Mouse (Mus musculus): ENCODE data around the gene Chn2.

GRCm38 (mm10) chr6:54118395-54118794 lies 79.0 kb downstream of the Chn2 start:
- no peak for TF ChIP-seq TCF12 (IDR thresholded peaks at IDR 0.05; ENCODE audit: low read depth, low read length)
- no peak for TF ChIP-seq ZNF384 (IDR thresholded peaks at IDR 0.05; ENCODE audit: low read depth, low read length)
- TF ChIP-seq KAT2A (conservative IDR thresholded peaks at IDR 0.05; ENCODE audit: low read depth, low read length), result no peak
- no peak for TF ChIP-seq ZC3H11A (IDR thresholded peaks at IDR 0.05; ENCODE audit: low read depth, low read length)
- TF ChIP-seq POLR2A (IDR thresholded peaks at IDR 0.05; ENCODE audit: control insufficient read depth in 1 of 2, insufficient read depth in 1 of 2, low read depth in 1 of 2, low read length in 2 of 2, poor library complexity in 1 of 2), result no peak
- no peak for TF ChIP-seq EP300 (IDR thresholded peaks at IDR 0.05; ENCODE audit: low read depth in 1 of 2, low read length in 2 of 2)
- TF ChIP-seq MAX (IDR thresholded peaks at IDR 0.05; ENCODE audit: low read length), result no peak
- TF ChIP-seq SMC3 (IDR thresholded peaks at IDR 0.05; ENCODE audit: low read depth, low read length), result no peak
- TF ChIP-seq CHD2 (IDR thresholded peaks at IDR 0.05; ENCODE audit: low read length), result no peak
- no peak for TF ChIP-seq ETS1 (IDR thresholded peaks at IDR 0.05; ENCODE audit: low read depth, low read length)
- no peak for TF ChIP-seq CTCF (IDR thresholded peaks at IDR 0.05 in 2 of 3, conservative IDR thresholded peaks at IDR 0.05 in 1 of 3; ENCODE audit: control insufficient read depth in 1 of 3, insufficient read depth in 1 of 3, low read depth in 2 of 3, low read length in 3 of 3, poor library complexity in 1 of 3, severe bottlenecking in 1 of 3)
- TF ChIP-seq GATA1 (IDR thresholded peaks at IDR 0.05; ENCODE audit: low read depth, low read length), result no peak
- no peak for TF ChIP-seq E2F4 (IDR thresholded peaks at IDR 0.05; ENCODE audit: borderline replicate concordance, low read depth, low read length)
- no peak for TF ChIP-seq CHD1 (IDR thresholded peaks at IDR 0.05; ENCODE audit: low read depth, low read length)
